Mouse (Mus musculus) MN1 (cell line): ENCODE measurements at regions not wholly inside any gene's neighbourhood (a gene's known extent, or its start where the extent isn't known, plus 50 kb on each side); places are given as distances from the start of the nearest gene placed in this dataset.
A peak's percentile ranks its signal among the peaks of the same experiment; 100 is the strongest.

ENCODE experiments used
- DNase-seq: peaks from one replicate; pipeline ENCODE4 v3.0.0-alpha.2; 2016; ENCODE audit warnings: low spot score

- DNase-seq, result no peak
Observed at GRCm38 (mm10) chr14:68973636-68974101, 320.4 kb downstream of the Synb start.

GRCm38 (mm10) chr14:68966758-68967157 lies 327.3 kb downstream of the Synb start:
- DNase-seq, result peak; percentile 27

- no peak for DNase-seq
Observed at GRCm38 (mm10) chr14:68954577-68955460, 339.3 kb downstream of the Synb start.

DNA sequence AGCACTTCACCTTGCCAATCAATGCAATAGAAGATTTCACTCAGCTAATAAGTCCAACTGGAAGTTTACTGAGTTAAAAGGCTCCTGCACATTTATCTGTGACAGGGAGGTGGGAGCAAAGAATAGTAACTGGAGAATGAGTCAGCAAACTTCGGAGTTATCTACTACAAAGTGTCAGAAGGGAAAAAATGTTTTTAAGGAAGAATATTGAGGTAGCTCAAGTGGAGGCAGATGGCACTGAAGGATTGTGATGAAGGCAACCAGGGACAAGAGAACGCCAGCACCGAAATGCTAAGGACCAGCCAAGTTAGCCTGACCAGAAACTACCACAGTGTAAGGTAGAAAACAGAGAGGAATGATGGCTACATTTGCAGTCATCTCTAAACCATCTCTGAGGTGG lies 348.2 kb downstream of the Synb start:
- DNase-seq, result no peak

DNA sequence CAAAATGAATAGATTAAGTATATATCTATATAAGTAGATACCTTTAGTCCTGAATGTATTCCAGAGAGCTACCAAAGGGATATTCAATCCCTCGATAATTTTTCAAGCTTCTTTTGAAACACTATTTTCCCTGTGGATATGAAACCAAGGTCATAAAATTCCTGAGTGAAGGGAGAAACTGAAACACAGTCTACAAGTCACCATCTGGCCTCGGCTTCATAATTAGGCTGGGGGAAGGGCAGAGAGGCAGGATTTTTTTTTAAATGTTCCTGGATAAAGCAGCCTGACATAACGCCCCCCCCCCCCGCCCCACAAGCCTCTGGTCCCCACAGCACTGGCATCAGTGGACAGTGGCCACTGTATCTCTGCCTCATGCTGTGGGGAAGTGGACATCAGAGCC lies 348.7 kb downstream of the Synb start:
- no peak for DNase-seq

DNA sequence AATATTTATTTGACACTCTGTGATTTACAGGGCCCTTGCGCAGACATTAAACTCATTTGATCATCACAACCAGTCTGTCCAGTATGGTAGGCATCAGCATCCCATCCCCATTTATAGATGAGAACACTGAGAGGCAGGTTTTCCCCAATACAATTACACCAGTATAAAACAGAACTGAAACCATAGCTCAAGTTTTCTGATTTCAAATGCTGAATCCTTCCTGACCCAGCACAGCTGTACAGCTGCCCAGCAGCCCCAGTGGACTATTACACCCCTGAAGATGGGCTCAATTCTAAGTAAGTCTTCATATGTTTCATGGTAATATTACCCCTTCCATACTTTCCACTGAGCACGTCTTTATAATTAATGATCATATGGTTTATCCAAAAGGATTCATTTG lies 352.3 kb downstream of the Synb start:
- DNase-seq, result no peak

GRCm38 (mm10) chr14:68941132-68941690 lies 352.9 kb downstream of the Synb start:
- DNase-seq, result no peak

DNA sequence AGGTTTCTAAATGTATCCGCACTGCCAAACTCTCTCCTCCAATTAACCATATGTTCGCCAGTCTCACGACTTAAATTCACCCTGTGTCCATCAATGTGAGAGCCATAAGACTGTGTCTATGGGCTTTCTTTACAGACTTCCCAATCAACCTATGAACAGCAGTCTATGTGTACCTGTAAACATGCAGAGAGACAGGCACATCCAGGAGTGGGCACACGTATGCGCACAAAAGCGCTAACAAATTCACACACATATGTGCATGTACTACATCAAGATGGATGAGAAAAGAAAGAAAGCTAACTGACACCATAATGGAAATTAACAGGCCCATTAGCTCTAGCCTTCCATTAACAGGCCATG lies 358.8 kb downstream of the Synb start:
- no peak for DNase-seq

GRCm38 (mm10) chr14:68934611-68935302 lies 359.3 kb downstream of the Synb start:
- DNase-seq, result peak; percentile 28

DNA sequence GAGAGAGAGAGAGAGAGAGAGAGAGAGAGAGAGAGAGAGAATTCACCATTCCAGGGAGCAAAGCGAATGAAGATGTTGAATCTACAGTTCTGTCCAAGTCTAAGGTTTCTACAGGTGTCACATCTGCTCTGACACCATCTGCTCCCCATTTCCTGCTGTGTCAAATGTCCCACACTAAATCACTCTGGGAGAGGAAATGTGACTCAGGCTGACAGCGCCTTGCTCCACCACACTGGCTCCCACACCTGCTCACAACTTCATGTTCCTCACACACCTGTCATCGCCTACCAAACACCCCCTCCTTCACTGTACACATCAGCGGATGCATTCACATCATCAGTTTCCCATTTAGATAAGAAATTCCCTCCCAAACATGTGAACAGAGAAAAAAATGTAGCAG lies 366.3 kb downstream of the Synb start:
- no peak for DNase-seq

DNA sequence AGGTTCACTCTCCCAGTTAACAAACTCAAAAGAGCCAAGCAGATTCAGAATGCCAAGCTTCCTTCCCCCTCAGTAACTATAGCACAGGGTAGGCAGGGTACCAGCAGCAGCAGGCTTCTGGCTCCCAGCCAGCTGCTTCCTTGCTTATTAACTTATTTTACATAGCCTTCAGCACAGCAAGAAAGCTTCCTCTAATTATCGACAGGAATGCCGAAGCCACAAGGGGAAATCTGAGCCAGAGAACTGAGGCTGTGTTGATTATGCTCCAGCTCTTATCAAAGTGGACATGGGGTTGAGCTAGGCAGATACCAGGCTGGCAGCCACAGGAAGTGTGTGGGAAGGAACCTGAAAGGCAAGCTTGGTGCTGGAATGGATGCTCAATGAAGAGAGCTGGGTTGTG lies 371.0 kb downstream of the Synb start:
- peak; percentile 46 for DNase-seq

- no peak for DNase-seq
Observed at GRCm38 (mm10) chr14:68922035-68922434, 372.1 kb downstream of the Synb start.

DNA sequence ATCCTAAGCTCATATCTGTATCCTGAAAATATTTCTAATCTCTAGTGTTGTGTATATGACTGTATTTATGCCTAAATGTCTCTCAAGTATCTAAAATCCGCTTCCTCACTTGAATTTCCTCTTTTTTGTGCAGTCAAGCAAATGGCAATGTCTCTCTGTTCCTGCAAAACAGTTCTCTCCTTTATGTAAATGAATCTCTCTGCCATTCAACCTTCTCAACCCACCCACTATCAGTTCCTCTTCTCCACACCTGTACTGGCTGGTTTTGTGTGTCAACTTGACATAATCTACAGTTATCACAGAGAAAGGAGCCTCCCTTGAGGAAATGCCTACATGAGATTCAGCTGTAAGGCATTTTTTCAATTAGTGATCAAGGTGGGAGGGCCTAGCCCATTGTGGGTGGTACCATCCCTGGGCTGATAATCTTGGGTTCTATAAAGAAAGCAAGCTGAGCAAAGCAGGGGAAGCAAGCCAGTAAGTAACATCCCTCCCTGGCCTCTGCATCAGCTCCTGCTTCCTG lies 375.5 kb downstream of the Synb start:
- no peak for DNase-seq

DNA sequence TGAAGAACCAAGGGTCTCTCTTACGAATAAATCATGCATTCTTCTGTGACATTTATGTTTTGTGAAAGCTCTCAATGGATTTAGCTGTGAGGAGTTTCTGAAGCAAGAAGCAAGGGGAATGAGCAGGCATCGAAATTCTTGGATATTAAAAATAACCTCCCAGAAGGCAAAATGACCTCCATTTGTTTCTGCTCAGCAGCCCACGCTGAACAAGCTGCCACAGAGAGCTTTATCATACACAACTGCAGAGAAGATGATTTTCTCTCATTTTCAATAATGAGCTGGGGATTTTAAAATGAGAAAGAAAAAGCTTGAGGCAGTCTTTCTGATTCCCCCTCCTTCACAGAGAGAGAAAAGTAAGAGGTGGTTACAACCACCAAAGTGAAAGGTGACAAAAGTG lies 394.2 kb downstream of the Synb start:
- no peak for DNase-seq

DNA sequence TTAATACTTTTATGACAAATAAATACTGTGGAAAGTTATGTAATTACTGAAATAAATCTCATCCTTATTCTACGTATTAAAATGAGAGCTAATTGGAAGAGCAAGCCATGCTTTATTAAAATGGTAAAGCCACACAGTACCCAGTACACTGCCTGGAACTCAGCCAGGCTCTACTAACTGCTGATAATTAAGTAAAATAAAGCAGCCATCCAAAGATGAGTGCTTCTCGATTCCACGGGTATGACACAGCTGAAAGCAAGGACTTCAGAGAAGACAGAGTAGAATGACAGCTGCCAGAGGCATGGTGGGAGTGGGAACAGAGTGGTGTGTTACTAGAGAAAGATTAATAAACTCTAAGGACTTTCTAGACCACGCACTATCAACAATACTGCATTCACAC lies 416.9 kb downstream of the Synb start:
- peak; percentile 9 for DNase-seq

DNA sequence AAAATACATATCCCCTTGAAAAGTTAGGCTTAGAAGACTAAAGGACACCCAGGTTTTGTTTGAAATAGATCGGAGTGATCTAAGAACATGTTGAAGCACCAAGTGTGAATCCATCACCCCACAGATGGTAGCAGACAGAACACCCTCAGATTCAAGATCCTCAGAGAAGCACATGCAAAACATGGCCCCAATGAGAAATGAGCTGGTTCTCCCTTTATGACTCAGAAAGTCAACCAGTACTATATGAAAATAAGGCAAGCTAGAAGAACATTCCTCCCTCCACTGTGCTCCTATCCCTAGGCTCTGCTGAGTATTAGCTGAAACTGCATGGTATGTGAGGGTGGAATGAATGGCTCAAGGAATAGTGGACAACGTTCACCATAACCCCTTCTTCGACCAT lies 433.0 kb downstream of the Synb start:
- DNase-seq, result no peak

DNA sequence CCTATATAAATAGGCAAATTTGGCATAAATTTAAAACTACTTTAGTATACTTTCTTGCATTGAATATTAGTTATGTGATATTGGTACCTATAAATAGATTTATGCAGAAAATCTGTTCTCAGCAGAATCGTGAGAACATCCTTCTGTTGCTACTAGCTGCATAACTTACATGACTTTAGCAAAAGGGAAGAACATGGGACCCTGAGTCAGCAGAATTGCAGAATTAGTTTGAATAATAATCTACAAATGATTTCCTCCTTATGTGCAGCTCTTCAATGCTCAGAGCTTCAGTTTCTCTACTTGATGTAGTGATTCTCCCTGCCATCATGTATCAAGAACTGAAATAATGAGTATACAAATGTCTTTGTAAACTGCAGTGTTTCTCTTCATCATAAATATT lies 436.2 kb downstream of the Synb start:
- no peak for DNase-seq

DNA sequence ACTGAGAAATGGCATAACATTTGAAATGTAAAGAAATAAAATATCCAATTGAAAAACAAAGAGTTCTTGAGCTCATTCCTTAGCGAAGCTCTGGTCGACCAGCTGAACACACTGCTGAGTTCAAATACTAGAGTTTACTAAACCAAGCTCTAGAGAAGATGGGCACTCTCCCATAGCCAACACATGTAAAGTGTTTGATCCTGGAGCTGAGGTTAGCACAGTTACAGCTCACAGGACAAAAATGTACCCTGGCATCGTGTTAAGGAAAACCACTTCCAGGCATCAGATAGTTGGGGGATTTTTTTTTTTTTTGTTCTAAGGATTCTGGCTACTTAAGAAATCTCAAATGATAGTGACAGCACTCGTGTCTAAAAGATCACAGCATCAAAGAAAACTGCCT lies 445.6 kb downstream of the Synb start:
- DNase-seq, result no peak

DNA sequence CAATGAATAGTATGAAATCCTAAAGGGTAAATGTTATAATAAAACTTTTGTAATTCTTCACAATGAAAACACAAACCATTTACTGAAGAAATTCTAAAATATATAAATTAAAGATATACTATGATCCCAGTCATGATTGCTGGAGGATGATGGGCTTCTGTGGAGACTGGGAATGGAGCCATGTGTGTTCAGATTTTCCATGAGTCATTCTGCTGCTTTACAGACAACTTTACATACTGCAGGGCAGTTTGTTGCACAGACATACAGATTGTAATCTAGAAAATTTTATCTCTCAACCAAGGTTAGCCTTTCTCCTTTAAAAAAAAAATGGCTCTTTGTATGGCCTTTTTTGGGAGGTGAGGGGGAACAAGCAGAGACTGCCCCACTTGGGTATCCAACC lies 446.5 kb downstream of the Synb start:
- peak; percentile 22 for DNase-seq

- no peak for DNase-seq
Observed at GRCm38 (mm10) chr14:68820241-68820640, 473.9 kb downstream of the Synb start.

DNA sequence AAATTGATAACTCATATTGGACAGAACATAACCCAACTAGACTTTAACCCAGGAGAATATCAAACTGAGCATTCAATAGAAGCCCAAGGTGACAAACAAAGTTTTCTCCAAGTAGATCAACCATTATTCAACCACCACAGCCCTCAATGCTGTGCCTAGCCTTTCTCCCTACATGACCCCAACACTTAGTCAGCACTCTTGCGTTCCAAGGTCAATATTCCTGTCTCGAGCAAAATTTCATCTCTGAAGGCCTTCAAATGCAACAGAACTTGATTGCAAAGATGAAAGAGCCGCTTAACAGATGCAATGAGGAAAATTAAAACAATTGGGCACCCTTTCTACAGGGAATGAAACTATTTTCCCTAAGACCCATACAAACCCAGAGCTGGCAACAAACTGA lies 485.1 kb downstream of the Synb start:
- DNase-seq, result no peak

DNA sequence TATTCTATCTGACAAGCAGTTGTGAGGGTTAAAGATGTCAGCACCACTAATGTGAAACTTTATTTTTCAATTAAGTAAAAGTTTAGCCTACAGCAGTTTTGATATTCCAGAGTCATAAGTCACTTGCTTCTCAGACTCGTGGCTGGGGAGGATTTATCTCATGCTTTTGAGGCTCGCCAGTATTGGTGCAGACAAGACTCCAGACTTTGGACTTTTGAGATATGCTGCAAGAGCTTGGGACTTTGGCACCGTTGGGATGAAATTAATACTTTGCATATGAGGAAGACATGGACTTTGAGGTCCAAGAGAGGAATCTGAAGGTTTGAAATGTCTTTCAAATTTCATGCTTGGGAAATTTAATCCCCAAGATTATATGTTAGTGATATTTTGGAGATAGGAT lies 486.2 kb downstream of the Synb start:
- no peak for DNase-seq

GRCm38 (mm10) chr14:68806646-68807045 lies 487.5 kb downstream of the Synb start:
- no peak for DNase-seq
